Mouse (Mus musculus) embryonic facial prominence, embryonic 14.5 days (tissue): ENCODE data around the gene Cggbp1. TPM values are rescaled to one million over a fixed set of nuclear protein-coding genes. Genes with fewer than 3 reads are reported as not detected.

Source experiments
- ATAC-seq: fragments of 200-750 bp; cut with Nextera tagmentation; 2 replicates; pipeline ENCODE4 v1.8.0; 2017; ENCODE audit warnings: low read depth, moderate number of reproducible peaks, moderate TSS enrichment
- DNase-seq: peaks from one replicate; pipeline ENCODE4 v3.0.0-alpha.2; 2015; ENCODE audit warnings: low spot score
- H3K27ac ChIP-seq: fragments of 300-500 bp; sonication (generic); replicated peaks from 2 replicates; pipeline ENCODE4 v1.5.1; 2014; ENCODE audit warnings: low read depth, mild to moderate bottlenecking, low read length, moderate library complexity
- H3K27me3 ChIP-seq: fragments of 300-500 bp; sonication (generic); replicated peaks from 2 replicates; pipeline ENCODE4 v1.6.1; 2014; ENCODE audit warnings: low read length; ENCODE audit not compliant: control insufficient read depth, insufficient read depth
- H3K36me3 ChIP-seq: fragments of 300-500 bp; sonication (generic); 2 replicates; pipeline ENCODE4 v1.6.1; 2014; ENCODE audit warnings: low read length, mixed read lengths; ENCODE audit not compliant: control insufficient read depth, insufficient read depth
- H3K4me1 ChIP-seq: fragments of 300-500 bp; sonication (generic); 2 replicates; pipeline ENCODE4 v1.6.1; 2014; ENCODE audit warnings: antibody characterized with exemption, low read length; ENCODE audit not compliant: control insufficient read depth, insufficient read depth
- H3K4me2 ChIP-seq: fragments of 300-500 bp; sonication (generic); 2 replicates; pipeline ENCODE4 v1.6.1; 2014; ENCODE audit warnings: low read depth, mild to moderate bottlenecking, low read length, moderate library complexity, mixed read lengths
- H3K4me3 ChIP-seq: fragments of 300-500 bp; sonication (generic); 2 replicates; pipeline ENCODE4 v1.5.1; 2014; ENCODE audit warnings: low read depth, mild to moderate bottlenecking, low read length
- H3K9ac ChIP-seq: fragments of 300-500 bp; sonication (generic); 2 replicates; pipeline ENCODE4 v1.6.1; 2014; ENCODE audit warnings: low read depth, mild to moderate bottlenecking, low read length, moderate library complexity, mixed read lengths
- H3K9me3 ChIP-seq: fragments of 300-500 bp; sonication (generic); 2 replicates; pipeline ENCODE4 v1.6.1; 2016; ENCODE audit warnings: low read length; ENCODE audit not compliant: control insufficient read depth
- WGBS: fragments of 180-500 bp; shearing (Covaris S2); extraction: QIAGEN DNeasy Blood & Tissue Kit; methylation state at CpG from one replicate; pipeline ENCODE4 v1.1.7; 2014; 5-methylcytosine and 5-hydroxymethylcytosine counted together
- polyA plus RNA-seq: library from polyadenylated mRNA; unstranded; fragments of >200 nt; fragmentation: Nextera tagmentation; extraction: Ambion mirVana; gene quantifications from 2 replicates; pipeline ENCODE4 v1.2.1, GENCODE M21; 2014

Cggbp1 gene
- polyA plus RNA-seq, 1 experiment from 2014 or later: 94.2 TPM

GRCm38 (mm10) chr16:64885547-64885946 is 33.8 kb downstream of the Cggbp1 start:
- no peak overlapping the region for H3K4me2 ChIP-seq
- no peaks in the 10 kb centered on the region for H3K4me1 ChIP-seq
- 38% methylated on average over 4 of the region's 4 CpGs for WGBS
- no peak overlapping the region for H3K4me3 ChIP-seq
- DNase-seq (no peak), ATAC-seq (no peak)
- H3K9ac ChIP-seq: no peak overlapping the region
- H3K27ac ChIP-seq: no peak overlapping the region
- no peaks in the 10 kb centered on the region for H3K27me3 ChIP-seq
- 0 out of 2 replicates have a peak, but pooled peaks cover 4% of the 10 kb centered on the region for H3K9me3 ChIP-seq
- no peaks in the 10 kb centered on the region for H3K36me3 ChIP-seq

- Histone ChIP-seq H3K9ac (no peak overlapping the region), H3K4me1 (no peaks in the 10 kb centered on the region), H3K27ac (no peak overlapping the region), H3K4me2 (no peak overlapping the region), H3K4me3 (no peak overlapping the region), H3K36me3 (no peaks in the 10 kb centered on the region), H3K27me3 (no peaks in the 10 kb centered on the region), H3K9me3 (0 out of 2 replicates have a peak, but pooled peaks cover 4% of the 10 kb centered on the region)
- no peak for DNase-seq
- WGBS: 90% methylated on average over 3 of the region's 3 CpGs
- ATAC-seq: no peak
These were observed 37.7 kb downstream of the Cggbp1 start for GRCm38 (mm10) chr16:64889496-64889895.

GRCm38 (mm10) chr16:64899084-64899483 is 47.3 kb downstream of the Cggbp1 start:
- H3K4me3 ChIP-seq: no peak overlapping the region
- no peaks in the 10 kb centered on the region for H3K4me1 ChIP-seq
- no peak overlapping the region for H3K4me2 ChIP-seq
- 77% methylated on average over 2 of the region's 2 CpGs for WGBS
- no peaks in the 10 kb centered on the region for H3K36me3 ChIP-seq
- DNase-seq (no peak), ATAC-seq (no peak)
- no peak overlapping the region for H3K27ac ChIP-seq
- H3K9me3 ChIP-seq: no peaks in the 10 kb centered on the region
- H3K27me3 ChIP-seq: no peaks in the 10 kb centered on the region
- H3K9ac ChIP-seq: no peak overlapping the region

- ATAC-seq (no peak), DNase-seq (peak; percentile 22)
- Histone ChIP-seq H3K9ac (no peak overlapping the region), H3K27me3 (no peaks in the 10 kb centered on the region), H3K4me3 (no peak overlapping the region), H3K9me3 (no peaks in the 10 kb centered on the region), H3K4me2 (no peak overlapping the region), H3K27ac (no peak overlapping the region), H3K4me1 (no peaks in the 10 kb centered on the region), H3K36me3 (no peaks in the 10 kb centered on the region)
- 40% methylated on average over 2 of the region's 2 CpGs for WGBS
These were observed 51.5 kb downstream of the Cggbp1 start for GRCm38 (mm10) chr16:64903328-64903727.

GRCm38 (mm10) chr16:64907112-64907511 is 55.3 kb downstream of the Cggbp1 start:
- no peak overlapping the region for H3K27ac ChIP-seq
- H3K4me2 ChIP-seq: no peak overlapping the region
- no peaks in the 10 kb centered on the region for H3K9me3 ChIP-seq
- DNase-seq (peak; percentile 23), ATAC-seq (no peak)
- no peak overlapping the region for H3K4me3 ChIP-seq
- H3K4me1 ChIP-seq: no peaks in the 10 kb centered on the region
- no peak overlapping the region for H3K9ac ChIP-seq
- H3K36me3 ChIP-seq: no peaks in the 10 kb centered on the region
- WGBS: 22% methylated on average over 3 of the region's 3 CpGs
- H3K27me3 ChIP-seq: no peaks in the 10 kb centered on the region

GRCm38 (mm10) chr16:64908747-64909146 is 57.0 kb downstream of the Cggbp1 start:
- no peaks in the 10 kb centered on the region for H3K27me3 ChIP-seq
- 76% methylated on average over 10 of the region's 10 CpGs for WGBS
- H3K4me2 ChIP-seq: no peak overlapping the region
- no peak overlapping the region for H3K4me3 ChIP-seq
- no peak for DNase-seq
- H3K9ac ChIP-seq: no peak overlapping the region
- H3K27ac ChIP-seq: no peak overlapping the region
- H3K36me3 ChIP-seq: no peaks in the 10 kb centered on the region
- H3K4me1 ChIP-seq: no peaks in the 10 kb centered on the region
- H3K9me3 ChIP-seq: no peaks in the 10 kb centered on the region
- ATAC-seq: no peak

Other genes with a start within 250 kb of the Cggbp1 start
- not detected in 2 replicates for gene Csnka2ip, start 249.6 kb upstream of the Cggbp1 start, polyA plus RNA-seq
- 27.1 and 27.5 TPM in 2 replicates for gene 4930453N24Rik, start 80.8 kb upstream of the Cggbp1 start, polyA plus RNA-seq
- gene Zfp654, start 344 bp upstream of the Cggbp1 start, polyA plus RNA-seq: 7.2 and 7.7 TPM in 2 replicates